Mouse (Mus musculus) midbrain, embryonic 14.5 days (tissue): Measurements from ENCODE around the gene S100a10. TPM values are rescaled to one million over a fixed set of nuclear protein-coding genes. Genes with fewer than 3 reads are reported as not detected.
A peak's percentile ranks its signal among the peaks of the same experiment; 100 is the strongest.

Experiments
- ATAC-seq: fragments of 200-750 bp; cut with Nextera tagmentation; 2 replicates; pipeline ENCODE4 v1.8.0; 2017; ENCODE audit warnings: moderate number of reproducible peaks, moderate library complexity; ENCODE audit not compliant: low FRiP score, low TSS enrichment
- DNase-seq: peaks from one replicate; pipeline ENCODE4 v3.0.0-alpha.2; 2015
- H3K27ac ChIP-seq: fragments of 300-500 bp; sonication (generic); replicated peaks from 2 replicates; pipeline ENCODE4 v1.5.1; 2014; ENCODE audit warnings: mild to moderate bottlenecking, low read depth, low read length, moderate library complexity
- H3K27me3 ChIP-seq: fragments of 300-500 bp; sonication (generic); 2 replicates; pipeline ENCODE4 v1.6.1; 2014; ENCODE audit warnings: low read length, control low read depth, mixed read lengths; ENCODE audit not compliant: control insufficient read depth, insufficient read depth
- H3K36me3 ChIP-seq: fragments of 300-500 bp; sonication (generic); 2 replicates; pipeline ENCODE4 v1.6.1; 2014; ENCODE audit warnings: low read length, control low read depth; ENCODE audit not compliant: control insufficient read depth, insufficient read depth
- H3K4me1 ChIP-seq: fragments of 300-500 bp; sonication (generic); 2 replicates; pipeline ENCODE4 v1.6.1; 2014; ENCODE audit warnings: mild to moderate bottlenecking, antibody characterized with exemption, low read length, control low read depth; ENCODE audit not compliant: control insufficient read depth, insufficient read depth
- H3K4me2 ChIP-seq: fragments of 300-500 bp; sonication (generic); 2 replicates; pipeline ENCODE4 v1.6.1; 2014; ENCODE audit warnings: mild to moderate bottlenecking, low read length, moderate library complexity
- H3K4me3 ChIP-seq: fragments of 300-500 bp; sonication (generic); replicated peaks from 2 replicates; pipeline ENCODE4 v1.5.1; 2014; ENCODE audit warnings: low read depth, low read length
- H3K9ac ChIP-seq: fragments of 300-500 bp; sonication (generic); replicated peaks from 2 replicates; pipeline ENCODE4 v1.6.1; 2014; ENCODE audit warnings: mild to moderate bottlenecking, low read length, moderate library complexity
- H3K9me3 ChIP-seq: fragments of 300-500 bp; sonication (generic); 2 replicates; pipeline ENCODE4 v1.6.1; 2016; ENCODE audit warnings: low read length, control low read depth, mixed read lengths; ENCODE audit not compliant: control insufficient read depth
- WGBS: fragments of 180-500 bp; shearing (Covaris S2); extraction: QIAGEN DNeasy Blood & Tissue Kit; methylation state at CpG from one replicate; pipeline ENCODE4 v1.1.7; 2014; 5-methylcytosine and 5-hydroxymethylcytosine counted together
- polyA plus RNA-seq: library from polyadenylated mRNA; unstranded; fragments of >200 nt; fragmentation: Nextera tagmentation; extraction: Ambion mirVana; gene quantifications from 2 replicates; pipeline ENCODE4 v1.2.1, GENCODE M21; 2014

S100a10 gene
- polyA plus RNA-seq, 1 experiment from 2014 or later: 86.5 TPM

- Histone ChIP-seq H3K27ac (no peak overlapping the region), H3K9me3 (no peaks in the 10 kb centered on the region), H3K36me3 (no peaks in the 10 kb centered on the region), H3K9ac (no peak overlapping the region), H3K4me1 (peaks cover 7% of the 10 kb centered on the region; the same call in 1 of the 2 replicates), H3K27me3 (peaks cover 6% of the 10 kb centered on the region; the same call in 1 of the 2 replicates), H3K4me2 (no peak overlapping the region), H3K4me3 (no peak overlapping the region)
- WGBS: 94% methylated on average over 2 of the region's 2 CpGs
- DNase-seq (no peak), ATAC-seq (no peak)
Measured at GRCm38 (mm10) chr3:93553311-93553710, 1.6 kb upstream of the S100a10 start.

GRCm38 (mm10) chr3:93553765-93554378, 1.0 kb upstream of the S100a10 start:
- peak overlapping the region; percentile 96; the same call in 1 of the 2 replicates for H3K4me2 ChIP-seq
- no peak for ATAC-seq

GRCm38 (mm10) chr3:93554379-93554980, 400 bp upstream of the S100a10 start:
- H3K27me3 ChIP-seq: peaks cover 6% of the 10 kb centered on the region; the same call in 1 of the 2 replicates
- DNase-seq: peak; percentile 61
- H3K27ac ChIP-seq: no peak overlapping the region
- H3K4me3 ChIP-seq: peak overlapping the region; percentile 48
- H3K4me1 ChIP-seq: peaks cover 7% of the 10 kb centered on the region; the same call in 1 of the 2 replicates
- peak overlapping the region; percentile 96 for H3K4me2 ChIP-seq
- 24% methylated on average over 13 of the region's 13 CpGs for WGBS
- no peaks in the 10 kb centered on the region for H3K9me3 ChIP-seq
- no peaks in the 10 kb centered on the region for H3K36me3 ChIP-seq
- H3K9ac ChIP-seq: peak overlapping the region; percentile 59; the same call in 1 of the 2 replicates
- ATAC-seq: peak; percentile 37; the same call in 1 of the 2 replicates

More at GRCm38 (mm10) chr3:93553765-93554378, 1.0 kb upstream of the S100a10 start:
- no peak for DNase-seq
- no peaks in the 10 kb centered on the region for H3K9me3 ChIP-seq
- H3K4me1 ChIP-seq: peaks cover 7% of the 10 kb centered on the region; the same call in 1 of the 2 replicates
- WGBS: 66% methylated on average over 9 of the region's 9 CpGs
- H3K4me3 ChIP-seq: no peak overlapping the region
- H3K27me3 ChIP-seq: peaks cover 6% of the 10 kb centered on the region; the same call in 1 of the 2 replicates
- no peak overlapping the region for H3K9ac ChIP-seq
- H3K27ac ChIP-seq: no peak overlapping the region
- H3K36me3 ChIP-seq: no peaks in the 10 kb centered on the region

GRCm38 (mm10) chr3:93555878-93556254, 986 bp downstream of the S100a10 start:
- H3K9me3 ChIP-seq: no peaks in the 10 kb centered on the region
- no peak for DNase-seq
- peaks cover 7% of the 10 kb centered on the region; the same call in 1 of the 2 replicates for H3K4me1 ChIP-seq
- no peak; the same call in 1 of the 2 replicates for ATAC-seq
- peak overlapping the region; percentile 59; the same call in 1 of the 2 replicates for H3K9ac ChIP-seq
- H3K36me3 ChIP-seq: no peaks in the 10 kb centered on the region
- H3K27me3 ChIP-seq: peaks cover 6% of the 10 kb centered on the region; the same call in 1 of the 2 replicates
- peak overlapping the region; percentile 48 for H3K4me3 ChIP-seq
- 57% methylated on average over 2 of the region's 2 CpGs for WGBS
- no peak overlapping the region for H3K27ac ChIP-seq
- H3K4me2 ChIP-seq: peak overlapping the region; percentile 96

GRCm38 (mm10) chr3:93556599-93556998, 1.7 kb downstream of the S100a10 start:
- no peak overlapping the region for H3K27ac ChIP-seq
- peaks cover 6% of the 10 kb centered on the region; the same call in 1 of the 2 replicates for H3K27me3 ChIP-seq
- H3K9me3 ChIP-seq: no peaks in the 10 kb centered on the region
- DNase-seq (no peak), ATAC-seq (no peak)
- peak overlapping the region; percentile 2; the same call in 1 of the 2 replicates for H3K4me2 ChIP-seq
- no peak overlapping the region for H3K4me3 ChIP-seq
- peaks cover 7% of the 10 kb centered on the region; the same call in 1 of the 2 replicates for H3K4me1 ChIP-seq
- H3K36me3 ChIP-seq: no peaks in the 10 kb centered on the region
- H3K9ac ChIP-seq: no peak overlapping the region
- 89% methylated on average over 1 of the region's 1 CpGs for WGBS

- no peak overlapping the region for H3K27ac ChIP-seq
- no peak overlapping the region for H3K9ac ChIP-seq
- H3K4me1 ChIP-seq: peaks cover 7% of the 10 kb centered on the region; the same call in 1 of the 2 replicates
- no peak overlapping the region for H3K4me2 ChIP-seq
- ATAC-seq: no peak
- no peak overlapping the region for H3K4me3 ChIP-seq
- WGBS: 75% methylated on average over 4 of the region's 4 CpGs
- no peak for DNase-seq
- H3K27me3 ChIP-seq: peaks cover 6% of the 10 kb centered on the region; the same call in 1 of the 2 replicates
- no peaks in the 10 kb centered on the region for H3K36me3 ChIP-seq
- H3K9me3 ChIP-seq: no peaks in the 10 kb centered on the region
Measured at GRCm38 (mm10) chr3:93557471-93557870, 2.6 kb downstream of the S100a10 start.

GRCm38 (mm10) chr3:93559961-93560360, 5.1 kb downstream of the S100a10 start:
- DNase-seq: no peak
- Histone ChIP-seq H3K4me3 (no peak overlapping the region), H3K4me2 (no peak overlapping the region), H3K4me1 (no peaks in the 10 kb centered on the region), H3K27me3 (no peaks in the 10 kb centered on the region), H3K36me3 (no peaks in the 10 kb centered on the region), H3K9ac (no peak overlapping the region), H3K9me3 (no peaks in the 10 kb centered on the region), H3K27ac (no peak overlapping the region)
- ATAC-seq: no peak
- 95% methylated on average over 6 of the region's 6 CpGs for WGBS

GRCm38 (mm10) chr3:93562372-93562771, 7.5 kb downstream of the S100a10 start:
- Histone ChIP-seq H3K36me3 (no peaks in the 10 kb centered on the region), H3K4me1 (no peaks in the 10 kb centered on the region)

More at GRCm38 (mm10) chr3:93562372-93562771, 7.5 kb downstream of the S100a10 start:
- Histone ChIP-seq H3K9me3 (no peaks in the 10 kb centered on the region), H3K4me3 (no peak overlapping the region), H3K27ac (no peak overlapping the region), H3K4me2 (no peak overlapping the region), H3K27me3 (no peaks in the 10 kb centered on the region), H3K9ac (no peak overlapping the region)
- DNase-seq (no peak), ATAC-seq (no peak)
- 90% methylated on average over 2 of the region's 2 CpGs for WGBS
